Mouse (Mus musculus) cerebellum, adult 2 months (tissue): ENCODE measurements around the gene Eef1a2. TPM values are rescaled to one million over a fixed set of nuclear protein-coding genes. Genes with fewer than 3 reads are reported as not detected.
A peak's percentile ranks its signal among the peaks of the same experiment; 100 is the strongest.

ENCODE experiments used
- DNase-seq, 2 experiments: peaks; one replicate each; pipeline ENCODE4 v3.0.0; 2021
- H3K27ac ChIP-seq: fragments of 200-500 bp; 2 replicates; pipeline ENCODE4 v1.5.1; 2012; ENCODE audit warnings: low read length, control low read depth, inconsistent platforms; ENCODE audit not compliant: insufficient read depth
- H3K27me3 ChIP-seq: fragments of 200-500 bp; 2 replicates; pipeline ENCODE4 v1.6.1; 2012; ENCODE audit warnings: inconsistent platforms, mild to moderate bottlenecking, low read length, moderate library complexity; ENCODE audit not compliant: control insufficient read depth, insufficient read depth
- H3K4me1 ChIP-seq: fragments of 200-500 bp; 2 replicates; pipeline ENCODE4 v1.6.1; 2011; ENCODE audit warnings: low read length; ENCODE audit not compliant: control insufficient read depth, insufficient read depth
- H3K4me3 ChIP-seq: fragments of 200-500 bp; replicated peaks from 2 replicates; pipeline ENCODE3; 2011; ENCODE audit warnings: mild to moderate bottlenecking, low read depth, low read length, control low read depth; ENCODE audit not compliant: insufficient read depth
- CTCF ChIP-seq: fragments of 200-500 bp; IDR thresholded peaks from 2 replicates; pipeline ENCODE4 v1.5.1; 2011; ENCODE audit warnings: low read depth, mild to moderate bottlenecking, control low read depth, low read length, moderate library complexity, borderline replicate concordance; ENCODE audit not compliant: insufficient read depth
- POLR2A ChIP-seq: fragments of 200-500 bp; IDR thresholded peaks from 2 replicates; pipeline ENCODE4 v1.6.1; 2011; ENCODE audit warnings: low read length, control low read depth, borderline replicate concordance; ENCODE audit not compliant: insufficient read depth
- WGBS: fragments of 180-500 bp; shearing (Covaris S2); methylation state at CpG from one replicate; pipeline ENCODE4 v1.1.7; 2018; 5-methylcytosine and 5-hydroxymethylcytosine counted together
- polyA plus RNA-seq: library from polyadenylated mRNA; depleted of rRNA; stranded (reverse); fragments of >200 nt; gene quantifications from 2 replicates; pipeline ENCODE4 v1.2.3, GENCODE M21; 2012

Eef1a2 gene
- polyA plus RNA-seq, 1 experiment: 1,226 TPM

GRCm38 (mm10) chr2:181157180-181157579 is 366 bp upstream of the Eef1a2 start:
- peaks cover 38% of the 10 kb centered on the region for H3K4me1 ChIP-seq
- no peak for DNase-seq
- H3K27me3 ChIP-seq: no peaks in the 10 kb centered on the region
- no peak for TF ChIP-seq CTCF
- no peak for TF ChIP-seq POLR2A
- H3K4me3 ChIP-seq: peak overlapping the region; percentile 90
- peak overlapping the region; percentile 100 for H3K27ac ChIP-seq
- WGBS: 20% methylated on average over 4 of the region's 4 CpGs

DNA sequence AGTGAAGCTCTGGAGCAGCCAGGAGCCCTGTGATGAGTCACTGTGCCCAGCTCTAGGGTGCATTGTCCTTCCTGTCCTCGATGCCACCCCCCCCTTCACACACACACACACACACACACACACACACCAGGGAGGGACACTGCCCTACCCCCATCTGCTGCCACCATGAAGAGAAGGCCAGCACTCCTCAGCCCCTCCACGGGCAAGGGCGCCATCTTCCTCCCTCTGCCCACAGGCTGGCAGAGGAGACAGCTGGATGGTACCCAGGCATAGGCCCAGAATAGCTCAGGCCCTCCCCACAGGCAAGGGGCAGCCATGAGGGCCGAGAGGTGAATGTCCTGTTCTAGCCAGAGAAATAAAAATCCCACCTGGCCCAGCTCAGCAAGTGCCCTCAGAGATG is 1.0 kb downstream of the Eef1a2 start:
- H3K4me1 ChIP-seq: peaks cover 44% of the 10 kb centered on the region
- DNase-seq: peak; percentile 86 to 89
- H3K4me3 ChIP-seq: peak overlapping the region; percentile 90
- 4% methylated on average over 4 of the region's 4 CpGs for WGBS
- peak overlapping the region; percentile 100 for H3K27ac ChIP-seq
- TF ChIP-seq CTCF (no peak; the same call in 1 of the 2 replicates), POLR2A (peak; percentile 59)
- no peaks in the 10 kb centered on the region for H3K27me3 ChIP-seq

GRCm38 (mm10) chr2:181154831-181155415 is 1.9 kb downstream of the Eef1a2 start:
- TF ChIP-seq POLR2A: no peak
- no peak for TF ChIP-seq CTCF
- no peaks in the 10 kb centered on the region for H3K27me3 ChIP-seq
- H3K27ac ChIP-seq: peak overlapping the region; percentile 50; the same call in 1 of the 2 replicates
- peak overlapping the region; percentile 90 for H3K4me3 ChIP-seq
- DNase-seq: peak; percentile 48 to 59
- peaks cover 47% of the 10 kb centered on the region for H3K4me1 ChIP-seq
- WGBS: 21% methylated on average over 8 of the region's 8 CpGs

DNA sequence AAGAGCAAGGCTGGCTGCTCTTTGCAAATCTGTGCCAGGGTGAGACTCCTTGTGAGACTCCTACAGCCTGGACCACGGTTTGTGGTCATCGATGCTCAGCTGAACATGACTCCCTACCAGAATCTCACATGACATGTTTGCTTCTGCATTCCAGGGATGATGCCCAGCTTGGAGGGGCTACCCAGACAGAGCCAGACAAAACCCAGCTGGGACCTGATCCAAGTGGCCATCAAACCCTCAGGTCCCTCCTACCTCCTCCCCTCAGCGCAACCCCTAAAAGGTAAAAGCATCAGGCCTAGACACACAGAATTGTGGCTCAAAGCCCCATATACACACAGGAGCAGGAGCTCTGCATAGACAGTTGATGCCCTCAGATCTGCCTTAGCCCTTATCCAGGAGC is 2.5 kb downstream of the Eef1a2 start:
- H3K4me1 ChIP-seq: peaks cover 47% of the 10 kb centered on the region
- 15% methylated on average over 3 of the region's 3 CpGs for WGBS
- peak; percentile 42 to 47 for DNase-seq
- TF ChIP-seq CTCF (no peak), POLR2A (no peak)
- peak overlapping the region; percentile 50; the same call in 1 of the 2 replicates for H3K27ac ChIP-seq
- no peaks in the 10 kb centered on the region for H3K27me3 ChIP-seq
- H3K4me3 ChIP-seq: peak overlapping the region; percentile 90

- TF ChIP-seq POLR2A (no peak), CTCF (peak; percentile 79)
- no peaks in the 10 kb centered on the region for H3K27me3 ChIP-seq
- H3K4me3 ChIP-seq: peak overlapping the region; percentile 19
- H3K27ac ChIP-seq: no peak overlapping the region
- WGBS: 3% methylated on average over 1 of the region's 1 CpGs
- peaks cover 48% of the 10 kb centered on the region for H3K4me1 ChIP-seq
- DNase-seq: peak; percentile 66 to 71
Observed at GRCm38 (mm10) chr2:181153837-181154236, 3.0 kb downstream of the Eef1a2 start.

DNA sequence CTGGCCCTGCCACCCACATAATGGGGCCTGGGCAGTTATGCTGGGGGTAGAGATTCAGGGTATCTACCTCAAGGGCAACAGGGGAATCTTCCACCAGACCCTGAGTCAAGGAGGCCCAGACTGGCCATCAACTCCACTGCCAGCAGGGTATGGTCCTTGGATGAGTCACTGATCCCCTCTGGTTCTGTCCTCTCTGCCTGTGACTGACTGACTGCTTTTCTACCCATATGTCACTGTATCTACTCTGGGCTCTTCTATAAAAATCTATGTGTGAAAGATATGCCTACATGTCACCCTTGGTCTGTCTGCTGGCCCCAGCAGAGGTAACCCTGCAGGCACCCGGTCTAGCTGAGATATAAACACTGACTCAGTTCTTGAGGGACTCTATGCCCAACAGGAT is 3.7 kb downstream of the Eef1a2 start:
- TF ChIP-seq POLR2A (no peak), CTCF (no peak)
- 44% methylated on average over 1 of the region's 1 CpGs for WGBS
- Histone ChIP-seq H3K27me3 (no peaks in the 10 kb centered on the region), H3K4me3 (peak overlapping the region; percentile 19), H3K4me1 (peaks cover 50% of the 10 kb centered on the region), H3K27ac (no peak overlapping the region)
- DNase-seq: peak; percentile 57

DNA sequence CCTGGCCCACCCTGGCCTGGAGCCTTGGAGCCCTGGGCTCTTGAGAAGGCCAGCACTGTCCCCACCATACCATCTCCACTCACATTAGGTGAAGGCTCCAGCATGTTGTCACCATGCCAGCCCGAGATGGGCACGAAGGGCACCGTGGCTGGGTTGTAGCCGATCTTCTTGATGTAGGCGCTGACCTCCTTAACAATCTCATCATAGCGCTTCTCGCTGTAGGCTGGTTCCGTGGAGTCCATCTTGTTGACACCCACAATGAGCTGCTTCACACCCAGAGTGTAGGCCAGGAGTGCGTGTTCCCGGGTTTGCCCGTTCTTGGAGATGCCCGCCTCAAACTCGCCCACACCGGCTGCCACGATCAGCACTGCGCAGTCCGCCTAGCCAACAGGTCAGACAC is 4.1 kb downstream of the Eef1a2 start:
- peaks cover 49% of the 10 kb centered on the region for H3K4me1 ChIP-seq
- H3K27ac ChIP-seq: no peak overlapping the region
- WGBS: 66% methylated on average over 17 of the region's 17 CpGs
- no peaks in the 10 kb centered on the region for H3K27me3 ChIP-seq
- peak; percentile 52 to 57 for DNase-seq
- TF ChIP-seq CTCF (no peak), POLR2A (no peak)
- no peak overlapping the region for H3K4me3 ChIP-seq

- Histone ChIP-seq H3K27ac (no peak overlapping the region), H3K4me1 (peaks cover 61% of the 10 kb centered on the region), H3K27me3 (no peaks in the 10 kb centered on the region), H3K4me3 (peak overlapping the region; percentile 1)
- no peak for TF ChIP-seq POLR2A
- TF ChIP-seq CTCF: no peak
- WGBS: 36% methylated on average over 6 of the region's 6 CpGs
- peak; percentile 38 to 43 for DNase-seq
Observed at GRCm38 (mm10) chr2:181150281-181150680, 6.5 kb downstream of the Eef1a2 start.
